Mouse (Mus musculus) MEL-GATA-1-ER (cell line): ENCODE measurements around the gene Elmo1.

Experiments
- DNase-seq: peaks from one replicate; pipeline ENCODE4 v3.0.0-alpha.2; 2012; ENCODE audit warnings: low read depth; ENCODE audit errors: extremely low read depth

The Elmo1 gene

DNA sequence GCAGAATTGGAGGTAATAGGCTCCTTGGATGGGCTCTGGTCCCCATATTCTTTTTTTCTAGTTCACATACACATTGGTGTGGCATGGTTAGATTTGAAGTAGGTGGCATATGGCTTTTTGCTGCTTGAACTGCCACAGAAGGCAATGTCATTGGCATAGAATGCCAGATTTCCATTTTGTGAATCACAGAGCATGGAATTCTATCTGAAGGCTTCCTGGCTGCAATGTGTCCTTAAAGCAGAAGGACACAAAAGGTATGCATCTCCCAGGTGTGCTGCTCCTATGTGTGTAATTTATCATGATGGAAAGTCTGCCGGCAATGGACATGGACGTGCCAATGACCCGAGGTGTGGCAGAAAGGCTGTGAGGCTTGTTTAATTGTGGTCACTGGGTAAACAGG, 371.2 kb downstream of the Elmo1 start:
- DNase-seq = no peak

DNA sequence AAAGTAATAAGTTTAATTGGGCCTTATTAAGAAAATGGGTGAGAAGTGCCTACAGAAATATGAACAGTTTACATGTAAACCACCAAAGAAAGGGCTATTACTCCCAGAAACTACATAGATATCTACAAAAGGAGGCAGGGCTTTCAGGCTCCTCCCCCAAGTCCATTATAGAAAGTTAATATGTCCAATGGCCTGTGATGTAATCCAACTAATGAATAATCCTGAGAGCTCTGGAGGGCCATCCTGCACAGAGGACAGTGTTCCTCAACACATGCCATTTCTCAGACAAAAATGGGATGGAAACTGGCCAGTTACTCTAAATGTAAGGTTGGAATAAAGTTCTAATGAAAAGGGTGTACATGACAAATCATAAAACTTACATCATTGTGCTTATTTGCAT, 373.8 kb downstream of the Elmo1 start:
- DNase-seq = no peak

DNA sequence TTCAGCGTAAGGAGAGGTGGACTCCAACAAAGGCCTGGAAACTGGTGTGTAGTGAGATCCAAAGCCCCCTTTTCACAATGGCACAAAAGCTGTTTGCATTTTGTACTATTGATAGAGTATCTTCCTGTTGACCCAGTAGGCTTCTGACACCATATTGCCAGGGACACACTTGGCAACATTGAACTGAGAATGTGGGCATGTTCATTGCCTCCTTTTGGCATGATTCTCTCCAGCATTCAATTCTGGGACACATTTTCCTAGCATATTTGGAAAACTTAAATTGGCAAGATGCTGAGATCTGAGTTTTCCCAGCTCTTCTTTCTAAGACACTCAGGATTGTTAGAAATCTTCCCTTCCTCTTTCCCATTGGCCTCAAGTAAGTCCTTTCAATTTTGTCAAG, 377.0 kb downstream of the Elmo1 start:
- no peak for DNase-seq

DNA sequence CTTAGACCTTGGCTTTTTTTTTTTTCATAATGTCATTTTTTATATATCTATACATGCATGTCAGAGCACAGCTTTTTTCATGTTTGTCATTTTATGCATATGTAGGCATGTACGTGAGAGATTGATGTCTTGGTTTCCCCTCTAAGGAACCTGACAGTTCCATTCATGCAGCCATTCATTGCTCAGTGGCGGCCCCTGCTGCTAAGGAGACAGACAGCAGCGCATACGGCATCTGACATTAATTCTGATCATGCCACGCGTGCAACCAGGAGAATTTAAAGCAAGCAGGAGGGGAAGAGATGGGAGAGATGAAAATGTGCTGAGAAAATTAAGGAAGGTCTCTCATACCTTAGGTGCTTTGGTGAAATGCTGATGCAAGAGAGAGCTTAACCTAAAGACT, 381.3 kb downstream of the Elmo1 start:
- no peak for DNase-seq

DNA sequence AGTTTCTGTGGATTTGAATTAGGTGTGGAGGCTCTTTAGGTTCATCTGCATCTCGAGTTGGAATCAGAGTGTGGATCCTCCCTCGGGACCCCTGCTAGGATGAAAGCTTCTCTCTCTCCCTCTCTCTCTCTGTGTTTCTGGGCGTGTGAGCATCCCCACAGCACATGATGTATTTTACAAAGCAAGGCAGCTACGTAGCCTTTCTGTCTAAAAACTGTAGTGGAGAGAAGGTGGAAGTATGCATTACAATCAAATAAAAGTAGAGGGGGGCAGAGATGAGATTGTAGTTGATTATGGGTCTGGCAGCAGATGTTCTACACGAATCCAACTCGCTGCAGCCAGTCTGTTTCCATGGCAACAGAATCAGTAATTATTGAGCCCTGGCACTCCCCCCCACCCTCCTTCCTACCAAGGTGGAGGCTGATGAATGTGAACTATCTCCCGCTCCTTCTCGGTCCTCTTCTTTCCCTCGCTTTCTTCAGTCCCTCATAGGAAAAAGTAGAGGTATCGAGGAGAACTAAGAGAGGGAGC, 382.0 kb downstream of the Elmo1 start:
- no peak for DNase-seq

DNA sequence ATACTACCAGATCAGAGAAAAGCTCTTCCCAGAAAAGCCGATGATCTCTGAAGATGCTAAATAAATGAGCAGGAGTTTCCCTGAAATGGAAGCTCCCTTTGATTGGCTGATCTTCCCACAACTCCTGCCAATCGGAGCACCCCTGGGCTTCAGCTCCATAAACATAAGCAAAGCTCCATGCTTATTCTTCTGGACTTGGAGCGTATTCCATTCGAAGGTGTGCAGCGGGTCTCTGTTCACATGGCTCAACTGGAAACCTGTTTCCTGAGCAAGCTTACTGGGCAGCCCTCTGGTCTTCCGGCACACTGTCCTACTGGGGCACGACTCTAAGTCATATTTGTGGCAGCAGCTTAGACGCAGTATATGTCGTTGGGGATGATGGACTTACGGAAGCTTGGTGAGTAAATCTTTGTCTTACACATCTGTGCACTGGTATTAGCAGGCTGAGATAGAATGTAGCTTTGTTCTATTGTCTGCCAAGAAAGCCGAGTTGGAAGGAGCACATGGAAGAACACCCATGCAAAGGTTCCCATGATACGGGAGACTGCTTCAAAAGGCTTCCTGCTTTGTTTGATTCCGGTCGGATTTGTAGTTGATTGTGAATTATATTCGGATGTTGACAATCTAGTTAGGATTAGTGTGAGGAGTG, 382.6 kb downstream of the Elmo1 start:
- no peak for DNase-seq

DNA sequence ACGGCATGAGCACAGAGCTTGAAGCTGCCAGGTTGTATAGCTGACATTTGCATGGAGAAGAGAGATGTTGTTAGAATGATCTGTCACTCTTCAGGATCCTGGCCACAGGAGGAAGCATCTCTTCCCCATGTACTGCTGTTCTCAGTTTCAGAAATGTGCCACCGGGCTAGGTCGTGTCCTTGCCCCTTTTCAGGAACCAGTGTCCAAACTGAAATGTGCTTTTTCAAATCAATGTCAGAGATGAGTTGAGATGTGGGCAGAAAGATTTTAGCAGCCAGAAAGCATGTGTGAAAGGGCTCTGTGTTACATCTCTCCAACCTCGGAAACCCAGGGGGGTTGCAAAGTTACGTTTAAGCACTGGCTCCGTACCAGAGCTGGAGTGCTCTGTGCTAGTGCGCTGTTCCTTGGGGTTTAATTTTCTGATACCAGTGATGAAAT, 383.3 kb downstream of the Elmo1 start:
- no peak for DNase-seq

DNA sequence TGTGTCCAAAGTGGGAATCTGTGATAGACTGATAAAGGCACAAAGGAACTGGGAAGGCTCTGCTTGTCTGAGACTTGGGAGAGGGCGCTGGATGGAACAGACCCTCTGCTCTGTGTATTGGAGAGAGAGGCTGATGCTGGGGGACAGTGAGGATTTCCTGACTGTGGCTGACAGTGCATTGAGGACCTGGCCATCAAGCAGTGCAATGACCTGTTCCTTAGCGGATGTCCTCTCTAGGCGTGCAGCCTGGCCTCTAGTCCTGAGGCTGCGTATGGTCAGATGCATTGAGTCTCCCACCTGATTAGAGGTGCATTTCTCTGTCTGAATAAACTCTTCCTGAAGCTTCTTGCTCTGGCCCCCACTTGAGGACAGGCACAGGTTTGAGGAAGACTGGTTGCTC, 384.2 kb downstream of the Elmo1 start:
- no peak for DNase-seq

DNA sequence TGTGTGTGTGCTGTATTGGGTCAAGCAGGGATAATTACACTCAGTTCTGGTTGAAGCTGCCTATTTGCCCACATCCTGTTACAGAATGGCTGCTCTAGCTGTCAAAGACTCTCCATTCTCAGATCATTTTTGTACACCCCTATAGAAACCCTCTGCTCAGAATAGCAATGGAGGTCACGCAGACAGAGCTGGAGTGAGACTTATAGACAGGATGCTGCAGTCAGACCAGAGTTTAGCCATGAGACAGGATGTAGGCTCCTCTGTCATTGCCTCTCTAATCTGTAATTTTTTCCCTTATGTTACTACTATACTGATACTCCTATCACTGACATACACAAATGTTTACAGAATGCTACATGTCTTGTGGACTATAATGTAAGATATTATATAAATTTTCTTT, 391.4 kb downstream of the Elmo1 start:
- DNase-seq = no peak

DNA sequence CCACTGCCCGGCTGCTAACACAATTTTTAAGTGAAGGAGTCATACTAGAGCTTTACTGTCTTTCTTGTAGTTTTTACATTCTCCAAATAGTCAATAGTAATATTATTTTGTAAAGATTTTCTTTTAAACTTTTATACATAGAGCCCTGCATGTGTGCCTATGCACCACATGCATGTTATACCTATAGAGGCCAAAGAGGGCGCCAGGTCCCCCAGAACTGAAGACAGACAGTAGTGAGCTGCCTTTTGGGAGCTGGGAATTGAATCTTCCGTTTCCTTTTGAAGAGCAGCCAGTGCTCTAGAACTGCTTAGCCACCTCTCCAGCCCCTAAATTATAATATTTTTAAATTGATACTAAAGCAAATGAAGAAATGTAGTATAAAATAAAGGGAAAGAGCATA, 398.7 kb downstream of the Elmo1 start:
- peak; percentile 6 for DNase-seq

DNA sequence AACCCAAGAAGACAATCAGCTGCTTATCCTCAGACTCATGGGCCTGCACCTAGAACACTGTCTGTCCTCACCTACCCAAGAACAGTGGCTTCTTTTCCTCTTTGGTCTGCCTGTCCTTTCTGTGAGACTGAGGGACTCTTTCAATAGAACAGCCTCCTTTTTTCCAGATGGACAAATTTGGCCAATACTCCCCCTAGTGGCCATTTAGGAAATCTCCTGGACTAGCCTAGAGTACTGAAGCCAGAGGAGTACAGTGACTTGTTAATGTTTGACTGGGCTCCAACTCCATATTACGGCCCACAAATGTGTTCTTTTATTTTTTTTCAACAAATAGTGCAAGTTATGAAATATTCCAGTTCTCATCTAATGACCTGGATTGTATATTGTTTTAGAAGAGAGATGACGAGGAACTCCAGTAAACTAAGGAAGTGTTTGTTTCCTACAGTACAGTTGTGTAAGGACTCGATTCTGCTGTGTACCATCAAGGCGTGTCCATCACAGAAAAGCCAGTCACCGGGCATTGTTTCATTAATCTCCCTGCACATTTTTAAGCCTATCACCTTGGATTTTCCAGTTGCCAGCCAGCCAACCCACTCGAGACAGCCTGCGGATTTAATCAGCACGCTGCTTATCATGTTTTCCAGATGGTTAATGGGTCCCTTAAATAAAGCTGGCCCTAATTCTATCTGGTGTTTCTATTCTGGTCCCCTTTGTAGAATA, 399.5 kb downstream of the Elmo1 start:
- peak; percentile 46 for DNase-seq

DNA sequence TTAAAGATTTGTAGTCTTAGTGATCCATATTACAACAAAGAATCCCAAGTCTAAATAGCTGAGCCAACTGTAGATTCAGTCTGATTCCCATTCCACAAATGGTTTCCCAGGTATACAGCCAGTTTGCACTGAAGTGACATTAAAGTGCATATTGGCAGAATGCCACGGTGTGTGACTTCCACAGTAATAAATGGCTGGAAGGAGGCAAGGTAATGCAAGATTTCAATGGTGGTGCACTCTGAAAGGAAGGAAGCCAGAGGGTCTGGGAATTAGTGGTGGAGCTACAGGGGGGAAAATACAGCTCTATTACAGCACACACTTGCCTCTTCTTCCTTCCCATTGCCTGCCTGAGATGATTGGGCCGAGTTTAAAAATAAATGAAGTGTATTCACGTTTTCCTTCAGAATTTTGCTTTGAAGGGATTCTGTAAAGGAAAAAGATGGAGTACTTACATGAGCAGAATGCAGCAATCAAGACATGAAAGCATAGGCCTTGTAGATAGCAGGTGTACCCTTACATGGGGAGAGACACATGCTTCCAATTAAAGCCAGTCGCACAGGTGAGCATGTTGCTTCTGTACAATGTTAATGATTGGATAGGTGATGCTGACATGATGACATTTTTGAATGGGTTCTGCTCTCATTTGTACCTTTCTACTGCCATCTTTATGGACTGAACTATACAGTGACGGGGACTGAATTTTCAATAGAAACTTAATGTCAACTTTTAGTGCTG, 400.6 kb downstream of the Elmo1 start:
- DNase-seq = no peak

DNA sequence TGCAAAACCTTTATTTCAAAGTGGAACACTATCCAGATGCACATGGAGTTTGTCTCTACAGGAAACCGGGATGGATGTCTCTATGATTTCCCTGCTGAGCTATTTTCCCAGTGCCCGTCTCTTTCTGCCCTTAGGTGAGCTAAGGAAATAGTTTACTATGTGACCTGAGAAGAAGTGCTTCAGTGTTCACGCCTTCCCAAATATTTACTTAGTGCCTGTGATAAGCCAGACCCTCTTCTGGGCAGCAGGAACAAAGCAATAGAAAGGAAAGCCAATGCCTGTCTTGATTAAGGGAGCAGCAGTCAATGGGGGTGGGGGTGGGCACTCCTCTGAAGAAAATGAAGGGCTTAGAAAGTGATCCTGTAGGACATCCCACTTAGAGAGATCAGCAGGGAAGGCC, 401.3 kb downstream of the Elmo1 start:
- no peak for DNase-seq

DNA sequence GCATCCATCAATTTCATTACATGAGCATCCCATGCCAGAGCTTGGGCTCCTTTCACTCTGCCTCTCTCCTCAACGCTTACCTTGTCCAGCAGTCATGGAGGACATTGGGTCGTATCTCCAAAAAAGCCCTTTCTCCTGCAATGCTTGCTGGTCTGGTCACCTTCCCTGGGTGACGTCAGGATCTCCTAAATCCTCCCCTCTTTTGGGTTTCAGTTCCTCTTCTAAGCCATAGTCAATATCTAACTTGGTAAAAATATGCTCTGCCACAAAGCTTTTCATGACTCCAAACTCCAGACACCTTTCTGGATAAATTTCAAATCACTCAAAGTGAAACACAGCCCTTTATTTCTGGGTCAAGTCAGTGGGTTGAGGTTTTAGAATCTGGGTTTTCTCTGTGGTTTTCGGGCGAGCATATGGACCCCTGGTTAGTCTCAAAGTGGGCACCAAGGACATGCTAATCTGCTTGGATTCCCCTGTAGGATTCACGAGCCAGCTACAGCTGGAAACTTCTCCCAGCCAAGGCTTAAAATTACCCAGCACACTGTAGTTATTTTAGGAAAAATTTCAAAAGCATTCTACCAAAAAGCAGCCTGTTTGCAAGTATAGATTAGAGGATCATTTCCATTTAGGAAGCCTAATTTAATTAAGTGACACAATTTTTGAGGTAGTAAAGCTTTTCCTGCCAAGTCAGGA, 403.8 kb downstream of the Elmo1 start:
- DNase-seq = no peak

DNA sequence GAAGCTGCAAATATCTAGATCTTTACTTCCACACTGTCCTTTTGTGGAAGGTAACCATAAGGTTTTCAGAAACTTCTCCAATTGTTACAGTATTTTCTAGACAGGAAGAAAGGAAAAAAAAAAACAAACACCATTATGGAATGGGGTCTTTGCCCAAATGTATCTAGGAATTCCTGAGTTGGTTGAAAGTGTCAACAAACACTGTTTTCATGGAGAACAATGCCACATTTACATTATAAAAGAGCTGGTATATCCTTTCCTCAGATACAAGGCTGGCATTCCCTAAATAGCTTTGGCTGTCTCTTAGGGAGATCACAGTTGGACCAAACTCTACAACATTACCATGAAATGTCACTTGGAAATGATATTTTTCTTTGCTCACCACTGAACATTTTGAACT, 411.5 kb downstream of the Elmo1 start:
- no peak for DNase-seq

DNA sequence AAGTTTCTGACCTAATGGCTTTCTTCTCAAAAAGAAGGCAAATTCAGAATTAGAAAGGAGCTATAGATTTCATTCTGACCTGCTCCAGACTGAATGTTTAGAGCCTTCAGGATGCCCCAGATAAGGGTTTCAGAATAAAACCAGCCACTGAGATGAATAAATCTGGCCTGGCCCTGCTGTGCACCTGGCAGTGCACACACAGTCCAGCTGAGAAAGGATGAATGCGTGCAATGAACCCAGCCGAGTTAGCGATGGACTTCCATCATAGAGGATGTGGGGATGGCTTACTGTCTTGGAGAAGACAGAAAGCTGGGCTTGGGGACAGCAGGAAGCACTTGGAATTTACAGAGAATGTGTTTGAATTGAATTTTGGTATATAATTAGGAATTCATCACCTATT, 413.0 kb downstream of the Elmo1 start:
- DNase-seq = no peak

DNA sequence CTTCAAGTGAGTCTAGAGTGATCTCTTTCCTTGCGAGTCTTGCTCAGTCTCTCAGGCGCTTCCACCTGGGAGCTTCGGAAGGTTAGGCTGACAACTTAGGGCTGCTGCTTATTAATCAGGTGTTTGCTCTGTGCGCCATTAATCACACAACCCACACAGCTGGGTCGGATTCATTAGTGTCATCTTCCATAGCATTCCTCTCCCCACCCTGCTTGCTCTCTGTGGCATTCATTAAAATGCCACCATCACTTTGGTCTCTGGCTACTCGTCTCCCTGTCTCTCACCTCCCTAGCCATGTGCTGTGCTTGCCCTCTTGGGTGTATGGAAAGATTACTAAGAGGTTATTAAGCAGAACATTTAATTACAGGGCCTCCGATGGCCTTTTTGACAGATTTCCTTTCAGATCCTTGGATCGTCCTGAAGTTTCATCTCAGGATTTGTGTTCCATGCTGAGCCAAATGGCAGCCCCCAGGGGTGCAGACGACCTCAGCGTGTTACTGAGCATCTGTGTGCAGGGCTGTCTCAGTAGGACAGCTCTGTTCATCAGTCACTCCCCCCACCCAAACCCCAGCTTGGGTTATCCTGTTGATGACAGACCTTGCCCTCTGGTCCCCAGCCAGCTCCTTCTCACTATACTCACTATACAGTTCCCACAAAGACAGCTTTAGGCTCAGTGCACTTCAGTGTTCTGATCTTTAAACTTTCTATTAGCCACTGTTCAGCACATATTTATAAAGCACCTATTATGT, 417.2 kb downstream of the Elmo1 start:
- DNase-seq = no peak

DNA sequence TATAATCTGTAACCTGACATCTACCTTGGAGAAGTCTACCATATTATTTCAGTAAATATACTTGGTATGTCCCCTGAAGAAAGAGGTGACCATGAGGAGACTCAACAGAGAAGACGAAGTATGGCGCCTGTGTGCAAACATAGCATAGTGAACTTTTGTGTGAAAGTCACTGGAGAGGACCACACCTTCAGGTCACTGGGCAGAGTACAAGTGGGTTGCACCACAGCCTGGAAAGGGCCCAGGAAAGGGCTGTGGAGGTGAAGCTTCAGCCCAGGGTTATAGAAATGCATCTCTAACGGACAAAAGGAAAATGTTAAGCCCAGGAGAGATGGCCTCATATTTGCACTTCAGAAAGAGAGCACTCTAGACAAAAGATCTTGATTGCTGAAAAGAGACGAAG, 420.6 kb downstream of the Elmo1 start:
- no peak for DNase-seq

DNA sequence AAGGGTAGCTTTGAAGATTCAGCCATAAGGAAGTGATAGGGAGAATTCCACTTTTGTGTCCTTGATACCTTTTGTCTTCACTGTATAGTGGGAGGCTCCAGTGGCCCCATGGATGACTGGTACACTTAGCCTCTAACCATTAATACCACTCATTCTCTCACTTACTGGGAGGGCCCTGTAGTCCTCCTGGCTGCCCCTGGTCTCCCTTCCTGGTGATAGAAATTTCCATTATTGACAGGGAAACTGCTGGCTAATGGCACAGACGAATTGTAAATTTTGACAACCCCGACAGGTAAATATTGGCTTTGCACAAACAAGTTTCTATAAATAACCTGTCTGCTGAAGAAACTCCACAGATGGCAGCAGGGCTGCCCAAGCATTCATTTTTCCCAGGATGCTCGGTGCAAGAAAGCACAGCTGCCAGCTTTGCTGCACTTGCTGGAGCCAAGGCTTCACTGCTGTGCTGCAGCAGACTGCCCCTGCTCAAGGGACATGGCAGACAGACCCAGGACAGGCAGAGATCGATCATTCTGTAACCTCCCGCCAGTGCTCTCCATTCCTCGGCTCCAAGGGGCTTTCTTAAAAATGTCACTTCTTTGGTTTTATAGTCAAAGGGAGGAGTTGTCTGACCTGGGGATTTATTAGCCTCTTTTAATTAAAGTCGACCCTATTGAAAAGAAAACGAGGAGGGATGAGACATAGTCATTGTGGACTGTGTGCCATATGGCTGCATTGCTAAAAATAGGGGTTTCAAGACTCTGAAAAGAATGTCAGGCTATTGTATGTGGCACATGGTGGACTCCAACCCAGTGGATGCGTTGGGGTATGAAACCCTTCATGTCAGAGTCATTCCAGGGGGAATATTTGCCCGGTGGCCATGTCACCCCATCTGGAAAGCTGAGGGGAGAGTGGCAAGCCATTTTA, 422.2 kb downstream of the Elmo1 start:
- no peak for DNase-seq

DNA sequence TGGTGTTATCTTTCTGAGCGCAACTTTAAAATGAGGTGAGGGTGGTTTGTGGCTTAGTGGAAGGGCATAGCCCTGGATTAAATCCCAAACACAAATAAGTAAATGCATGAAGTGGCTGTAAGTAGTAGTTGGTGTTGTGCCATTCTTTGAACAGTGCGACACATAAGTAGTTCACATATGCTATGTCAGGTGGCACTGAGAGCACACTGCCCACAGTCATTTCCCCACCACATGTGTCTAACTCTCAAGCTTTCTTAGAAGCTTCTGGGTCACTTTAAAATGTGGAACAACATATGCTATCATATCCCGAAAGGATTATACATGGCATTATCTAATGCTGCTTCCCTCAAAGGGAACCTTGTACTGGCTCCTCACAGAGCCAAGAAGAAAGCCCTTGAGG, 424.3 kb downstream of the Elmo1 start:
- DNase-seq = no peak
